In genomic region chr10:96460617-96461338, GRCm38 (mm10) we compare ENCODE assay signal across 11 mouse cellular contexts.
DNase-seq lines count a peak whose midpoint lies in the region; ATAC-seq and TF ChIP-seq lines count a peak whose summit lies in the region.
"Had no signal": no experiment of that assay in that cellular context is flagged by ENCODE, and none has a peak within 500 bp of the region (broad histone marks: within the 10 kb centered on the region; RNA-seq: fewer than 3 reads in every experiment).

No protein-coding gene starts in this region.

- no peak for TF ChIP-seq CTCF in hindbrain, postnatal 0 days (IDR thresholded peaks at IDR 0.05; ENCODE audit: low read depth)
- TF ChIP-seq CTCF in intestine, postnatal 0 days (IDR thresholded peaks at IDR 0.05; ENCODE audit: low read depth): no peak

- peak overlapping the region; percentile 32; the same call in 1 of the 2 replicates for H3K27ac ChIP-seq in embryonic facial prominence, embryonic 11.5 days (replicated peaks; ENCODE audit: low read depth, low read length)
- H3K27ac ChIP-seq in hindbrain, postnatal 0 days: no peak overlapping the region
- no peak overlapping the region for H3K27ac ChIP-seq in intestine, postnatal 0 days (ENCODE audit: low read depth, low read length)
- H3K27ac ChIP-seq: neural tube, embryonic 15.5 days had no signal

- H3K9ac ChIP-seq in embryonic facial prominence, embryonic 11.5 days (replicated peaks; ENCODE audit: low read length): no peak overlapping the region
- no peak overlapping the region for H3K9ac ChIP-seq in hindbrain, postnatal 0 days (replicated peaks; ENCODE audit: low read length)
- no peak overlapping the region for H3K9ac ChIP-seq in intestine, postnatal 0 days (ENCODE audit: low read depth, low read length)
- H3K9ac ChIP-seq: neural tube, embryonic 15.5 days had no signal

- peak; percentile 12 for DNase-seq in left cerebral cortex, postnatal 4 days
- no peak for DNase-seq in left cerebral cortex, postnatal 36 days (ENCODE audit: low spot score in 2 of 2)
- DNase-seq in embryonic facial prominence, embryonic 11.5 days (ENCODE audit: low spot score): peak; percentile 69
- DNase-seq in hindbrain, postnatal 0 days (ENCODE audit: low spot score): peak; percentile 51
- no peak for DNase-seq in adrenal gland, adult 18-20 months (ENCODE audit: low spot score in 2 of 2)
- DNase-seq in spleen, adult 12 weeks (ENCODE audit: low spot score): no peak
- DNase-seq: cerebellum, adult 11 months; thymus, postnatal 14 days had no signal

- H3K4me1 ChIP-seq in embryonic facial prominence, embryonic 11.5 days (ENCODE audit: control insufficient read depth, insufficient read depth, low read length): no peaks in the 10 kb centered on the region
- no peaks in the 10 kb centered on the region for H3K4me1 ChIP-seq in hindbrain, postnatal 0 days (ENCODE audit: insufficient read depth, low read length)
- H3K4me1 ChIP-seq in intestine, postnatal 0 days (replicated peaks; ENCODE audit: control insufficient read depth, insufficient read depth, low read length): no peaks in the 10 kb centered on the region

- intact Hi-C loops in left cerebral cortex, postnatal 4 days (cut with DNase I): no loop called here
- intact Hi-C loops in left cerebral cortex, postnatal 36 days (cut with DNase I): no loop called here

- no peaks in the 10 kb centered on the region for H3K27me3 ChIP-seq in embryonic facial prominence, embryonic 11.5 days (ENCODE audit: control insufficient read depth, insufficient read depth, low read length)
- H3K27me3 ChIP-seq in hindbrain, postnatal 0 days (ENCODE audit: insufficient read depth, low read length): no peaks in the 10 kb centered on the region
- H3K27me3 ChIP-seq in intestine, postnatal 0 days (replicated peaks; ENCODE audit: control insufficient read depth, insufficient read depth, low read length): no peaks in the 10 kb centered on the region
- H3K27me3 ChIP-seq: neural tube, embryonic 15.5 days had no signal

- no peak overlapping the region for H3K4me3 ChIP-seq in embryonic facial prominence, embryonic 11.5 days (ENCODE audit: low read depth, low read length)
- no peak overlapping the region for H3K4me3 ChIP-seq in hindbrain, postnatal 0 days (ENCODE audit: low read length)
- H3K4me3 ChIP-seq in intestine, postnatal 0 days (ENCODE audit: low read depth, low read length): no peak overlapping the region
- H3K4me3 ChIP-seq: neural tube, embryonic 15.5 days had no signal

- H3K9me3 ChIP-seq in embryonic facial prominence, embryonic 11.5 days (replicated peaks; ENCODE audit: control insufficient read depth, low read length): no peaks in the 10 kb centered on the region
- no peaks in the 10 kb centered on the region for H3K9me3 ChIP-seq in hindbrain, postnatal 0 days (ENCODE audit: low read length)
- H3K9me3 ChIP-seq in intestine, postnatal 0 days (ENCODE audit: control insufficient read depth): no peaks in the 10 kb centered on the region
- H3K9me3 ChIP-seq: neural tube, embryonic 15.5 days had no signal

- no peak overlapping the region for H3K4me2 ChIP-seq in embryonic facial prominence, embryonic 11.5 days (ENCODE audit: low read depth, low read length)
- H3K4me2 ChIP-seq in hindbrain, postnatal 0 days (ENCODE audit: low read depth, low read length): no peak overlapping the region
- no peak overlapping the region for H3K4me2 ChIP-seq in intestine, postnatal 0 days (replicated peaks; ENCODE audit: low read depth)
- H3K4me2 ChIP-seq: neural tube, embryonic 15.5 days had no signal

- 29% methylated on average over 10 of the region's 10 CpGs for WGBS in embryonic facial prominence, embryonic 11.5 days
- 61% methylated on average over 10 of the region's 10 CpGs for WGBS in hindbrain, postnatal 0 days
- 83% methylated on average over 10 of the region's 10 CpGs for WGBS in intestine, postnatal 0 days

- no peaks in the 10 kb centered on the region for H3K36me3 ChIP-seq in embryonic facial prominence, embryonic 11.5 days (replicated peaks; ENCODE audit: control insufficient read depth, insufficient read depth, low read depth, low read length)
- no peaks in the 10 kb centered on the region for H3K36me3 ChIP-seq in hindbrain, postnatal 0 days (ENCODE audit: insufficient read depth, low read length)
- H3K36me3 ChIP-seq in intestine, postnatal 0 days (ENCODE audit: control insufficient read depth, insufficient read depth): no peaks in the 10 kb centered on the region
- H3K36me3 ChIP-seq: neural tube, embryonic 15.5 days had no signal

- peak; percentile 86 for ATAC-seq in embryonic facial prominence, embryonic 11.5 days (replicated peaks; ENCODE audit: insufficient number of reproducible peaks, low FRiP score, low TSS enrichment, low read depth)
- peak; percentile 66 for ATAC-seq in hindbrain, postnatal 0 days
- ATAC-seq in neutrophil, adult 5-6 weeks (ENCODE audit: extremely low read depth, insufficient number of reproducible peaks, low FRiP score, poor library complexity, severe bottlenecking): peak; percentile 25; the same call in 1 of the 2 replicates
- no peak for ATAC-seq in intestine, postnatal 0 days

Comparison
In these comparisons a context has a peak if more than half of its experiments do, and no peak if none do; other contexts are left out.
1. DNase-seq: peak in left cerebral cortex, postnatal 4 days (single experiment), embryonic facial prominence, embryonic 11.5 days (single experiment) and hindbrain, postnatal 0 days (single experiment); none in left cerebral cortex, postnatal 36 days (0 of 2), adrenal gland, adult 18-20 months (0 of 2) and spleen, adult 12 weeks (single experiment).